Mouse (Mus musculus) MEL (cell line): Measurements from ENCODE around the gene Gm3336.

ENCODE experiments used
- CTCF ChIP-seq, 3 experiments: IDR thresholded peaks in 2 of 3; conservative IDR thresholded peaks in 1 of 3; 2 replicates each; pipeline ENCODE4 v1.5.1; 2011 to 2012; ENCODE audit warnings: low read length in 3 of 3, low read depth in 2 of 3, mild to moderate bottlenecking in 2 of 3, improper control_type of control experiment in 1 of 3, inconsistent platforms in 1 of 3, mixed read lengths in 1 of 3, moderate library complexity in 1 of 3; ENCODE audit not compliant: control insufficient read depth in 1 of 3, insufficient read depth in 1 of 3, poor library complexity in 1 of 3, severe bottlenecking in 1 of 3
- GATA1 ChIP-seq: IDR thresholded peaks from 2 replicates; pipeline ENCODE4 v1.6.1; 2011; ENCODE audit warnings: low read depth, low read length, improper control_type of control experiment
- MXI1 ChIP-seq: IDR thresholded peaks from 2 replicates; pipeline ENCODE4 v1.6.1; 2011; ENCODE audit warnings: mild to moderate bottlenecking, low read depth, low read length, improper control_type of control experiment
- POLR2A ChIP-seq, 2 experiments: IDR thresholded peaks; 2 replicates each; pipeline ENCODE4 v1.6.1; 2011 to 2012; ENCODE audit warnings: low read length in 2 of 2, mild to moderate bottlenecking in 2 of 2, control low read depth in 1 of 2, improper control_type of control experiment in 1 of 2, low read depth in 1 of 2, moderate library complexity in 1 of 2; ENCODE audit not compliant: control insufficient read depth in 1 of 2, insufficient read depth in 1 of 2, poor library complexity in 1 of 2
- USF2 ChIP-seq, 2 experiments: IDR thresholded peaks; 2 replicates each; pipeline ENCODE4 v1.6.1; 2011 to 2012; ENCODE audit warnings: improper control_type of control experiment in 2 of 2, low read length in 2 of 2, borderline replicate concordance in 1 of 2, inconsistent platforms in 1 of 2, low read depth in 1 of 2, mild to moderate bottlenecking in 1 of 2; ENCODE audit not compliant: insufficient read depth in 1 of 2
- ZKSCAN1 ChIP-seq: IDR thresholded peaks from 2 replicates; pipeline ENCODE4 v1.6.1; 2012; ENCODE audit warnings: low read depth, mild to moderate bottlenecking, inconsistent platforms, low read length, improper control_type of control experiment, moderate library complexity

DNA sequence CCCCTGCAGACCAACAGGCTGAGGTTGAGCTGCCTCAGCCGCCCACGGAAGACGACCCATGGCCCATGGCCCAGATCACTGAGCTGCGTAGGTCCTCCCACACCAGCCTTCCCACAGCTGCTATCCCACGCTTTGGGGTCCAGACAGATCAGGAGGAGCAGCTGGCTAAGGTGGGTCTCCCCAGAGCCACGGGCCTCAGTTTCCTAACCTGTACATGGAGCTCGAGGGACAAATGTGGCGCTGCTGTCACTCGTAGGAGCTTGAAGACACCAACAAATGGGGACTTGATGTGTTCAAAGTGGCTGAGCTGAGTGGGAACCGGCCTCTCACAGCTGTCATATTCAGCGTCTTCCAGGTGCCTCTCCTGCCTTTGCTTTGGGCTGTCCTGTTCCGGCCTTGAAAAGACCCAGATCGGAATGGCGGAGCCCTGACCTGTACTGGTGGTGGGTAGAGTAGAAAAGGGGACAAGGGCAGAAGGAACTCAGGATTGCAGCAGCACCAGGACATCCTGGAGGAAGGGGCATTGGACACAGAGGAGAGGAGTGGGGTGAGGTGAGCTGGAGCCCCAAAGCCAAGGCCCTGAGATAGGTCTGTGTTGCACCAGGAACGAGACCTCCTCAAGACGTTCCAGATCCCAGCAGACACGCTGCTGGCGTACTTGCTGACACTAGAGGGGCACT is 29.0 kb downstream of the Gm3336 start:
- TF ChIP-seq MXI1 (no peak), ZKSCAN1 (no peak), POLR2A (IDR thresholded peaks at IDR 0.05; ENCODE audit: control insufficient read depth in 1 of 2, insufficient read depth in 1 of 2, low read depth in 1 of 2, low read length in 2 of 2, poor library complexity in 1 of 2) (no peak), GATA1 (no peak), USF2 (IDR thresholded peaks at IDR 0.05; ENCODE audit: borderline replicate concordance in 1 of 2, insufficient read depth in 1 of 2, low read depth in 1 of 2, low read length in 2 of 2) (no peak), CTCF (IDR thresholded peaks at IDR 0.05 in 2 of 3, conservative IDR thresholded peaks at IDR 0.05 in 1 of 3; ENCODE audit: control insufficient read depth in 1 of 3, insufficient read depth in 1 of 3, low read depth in 2 of 3, low read length in 3 of 3, poor library complexity in 1 of 3, severe bottlenecking in 1 of 3) (no peak)
